Mouse (Mus musculus) MEL (cell line): ENCODE data around the gene Olfr1317.

Source experiments
- BHLHE40 ChIP-seq: IDR thresholded peaks from 2 replicates; pipeline ENCODE4 v1.6.1; 2012; ENCODE audit warnings: low read depth, mild to moderate bottlenecking, inconsistent platforms, low read length, improper control_type of control experiment, borderline replicate concordance
- CTCF ChIP-seq, 3 experiments: IDR thresholded peaks in 2 of 3; conservative IDR thresholded peaks in 1 of 3; 2 replicates each; pipeline ENCODE4 v1.5.1; 2011 to 2012; ENCODE audit warnings: low read length in 3 of 3, low read depth in 2 of 3, mild to moderate bottlenecking in 2 of 3, improper control_type of control experiment in 1 of 3, inconsistent platforms in 1 of 3, mixed read lengths in 1 of 3, moderate library complexity in 1 of 3; ENCODE audit not compliant: control insufficient read depth in 1 of 3, insufficient read depth in 1 of 3, poor library complexity in 1 of 3, severe bottlenecking in 1 of 3
- ETS1 ChIP-seq: IDR thresholded peaks from 2 replicates; pipeline ENCODE4 v1.6.1; 2012; ENCODE audit warnings: low read depth, mild to moderate bottlenecking, inconsistent platforms, low read length, improper control_type of control experiment, moderate library complexity
- MAFK ChIP-seq: IDR thresholded peaks from 2 replicates; pipeline ENCODE4 v1.6.1; 2011; ENCODE audit warnings: low read depth, mild to moderate bottlenecking, low read length, improper control_type of control experiment, borderline replicate concordance
- POLR2A ChIP-seq, 2 experiments: IDR thresholded peaks; 2 replicates each; pipeline ENCODE4 v1.6.1; 2011 to 2012; ENCODE audit warnings: low read length in 2 of 2, mild to moderate bottlenecking in 2 of 2, control low read depth in 1 of 2, improper control_type of control experiment in 1 of 2, low read depth in 1 of 2, moderate library complexity in 1 of 2; ENCODE audit not compliant: control insufficient read depth in 1 of 2, insufficient read depth in 1 of 2, poor library complexity in 1 of 2
- POLR2AphosphoS5 ChIP-seq: IDR thresholded peaks from 2 replicates; pipeline ENCODE4 v1.6.1; 2012; ENCODE audit warnings: low read depth, borderline replicate concordance, mild to moderate bottlenecking, inconsistent platforms, low read length, moderate library complexity, mixed read lengths
- RAD21 ChIP-seq: IDR thresholded peaks from 2 replicates; pipeline ENCODE4 v1.6.1; 2011; ENCODE audit warnings: mild to moderate bottlenecking, low read depth, low read length, improper control_type of control experiment
- TBP ChIP-seq: IDR thresholded peaks from 2 replicates; pipeline ENCODE4 v1.8.0; 2011; ENCODE audit warnings: low read depth, low read length, improper control_type of control experiment
- ZC3H11A ChIP-seq: IDR thresholded peaks from 2 replicates; pipeline ENCODE4 v1.6.1; 2012; ENCODE audit warnings: low read depth, mild to moderate bottlenecking, inconsistent platforms, low read length, improper control_type of control experiment
- ZNF384 ChIP-seq: IDR thresholded peaks from 2 replicates; pipeline ENCODE4 v1.6.1; 2012; ENCODE audit warnings: low read depth, mild to moderate bottlenecking, inconsistent platforms, low read length, improper control_type of control experiment

DNA sequence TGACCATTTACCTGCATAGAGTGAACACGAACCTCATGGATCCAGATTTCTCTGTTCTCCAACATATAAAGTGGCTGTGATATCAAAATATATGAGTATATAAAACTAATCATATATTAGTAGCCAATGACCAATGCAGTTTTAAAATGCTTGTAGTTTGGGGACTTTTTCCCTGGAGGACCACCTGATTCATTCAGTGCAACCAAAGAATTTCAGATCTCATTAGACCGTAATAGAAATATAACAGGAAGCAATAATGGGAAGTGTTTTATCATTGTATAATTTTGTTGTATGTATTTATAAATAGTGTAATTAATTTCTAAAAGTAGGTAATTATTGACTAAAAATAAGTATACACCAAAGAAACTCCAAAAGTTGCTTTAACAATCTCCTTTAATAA lies 5.3 kb upstream of the Olfr1317 start, which contains the start of gene Olfr1316:
- no peak for TF ChIP-seq CTCF (IDR thresholded peaks at IDR 0.05 in 2 of 3, conservative IDR thresholded peaks at IDR 0.05 in 1 of 3; ENCODE audit: control insufficient read depth in 1 of 3, insufficient read depth in 1 of 3, low read depth in 2 of 3, low read length in 3 of 3, poor library complexity in 1 of 3, severe bottlenecking in 1 of 3)
- no peak for TF ChIP-seq MAFK
- no peak for TF ChIP-seq RAD21
- TF ChIP-seq POLR2A (IDR thresholded peaks at IDR 0.05; ENCODE audit: control insufficient read depth in 1 of 2, insufficient read depth in 1 of 2, low read depth in 1 of 2, low read length in 2 of 2, poor library complexity in 1 of 2), result no peak
- no peak for TF ChIP-seq ETS1
- TF ChIP-seq POLR2AphosphoS5, result no peak
- no peak for TF ChIP-seq TBP
- no peak for TF ChIP-seq ZNF384
- TF ChIP-seq BHLHE40, result no peak
- TF ChIP-seq ZC3H11A, result no peak
